Mouse (Mus musculus) liver, embryonic 11.5 days (tissue): ENCODE results near the gene Hoxa6. TPM values are rescaled to one million over a fixed set of nuclear protein-coding genes. Genes with fewer than 3 reads are reported as not detected.

Experiments
- ATAC-seq: fragments of 200-750 bp; cut with Nextera tagmentation; replicated peaks from 2 replicates; pipeline ENCODE4 v1.8.0; 2017; ENCODE audit warnings: moderate number of reproducible peaks, mild to moderate bottlenecking, moderate TSS enrichment, moderate library complexity; ENCODE audit not compliant: low FRiP score
- DNase-seq: peaks from one replicate; pipeline ENCODE4 v3.0.0-alpha.2; 2017; ENCODE audit warnings: low spot score
- H3K27ac ChIP-seq: fragments of 300-500 bp; sonication (generic); 2 replicates; pipeline ENCODE4 v1.5.1; 2014; ENCODE audit warnings: mild to moderate bottlenecking, low read depth, low read length, control low read depth
- H3K27me3 ChIP-seq: fragments of 300-500 bp; sonication (generic); replicated peaks from 2 replicates; pipeline ENCODE4 v1.6.1; 2014; ENCODE audit warnings: low read length, mixed read lengths; ENCODE audit not compliant: control insufficient read depth, insufficient read depth
- H3K36me3 ChIP-seq: fragments of 300-500 bp; sonication (generic); 2 replicates; pipeline ENCODE4 v1.6.1; 2014; ENCODE audit warnings: mild to moderate bottlenecking, low read length, moderate library complexity, mixed read lengths; ENCODE audit not compliant: control insufficient read depth, insufficient read depth
- H3K4me1 ChIP-seq: fragments of 300-500 bp; sonication (generic); replicated peaks from 2 replicates; pipeline ENCODE4 v1.6.1; 2014; ENCODE audit warnings: low read length, mixed read lengths; ENCODE audit not compliant: control insufficient read depth, insufficient read depth
- H3K4me2 ChIP-seq: fragments of 300-500 bp; sonication (generic); 2 replicates; pipeline ENCODE4 v1.6.1; 2014; ENCODE audit warnings: mild to moderate bottlenecking, control low read depth, moderate library complexity
- H3K4me3 ChIP-seq: fragments of 300-500 bp; sonication (generic); 2 replicates; pipeline ENCODE4 v1.5.1; 2014; ENCODE audit warnings: low read depth, low read length, control low read depth
- H3K9ac ChIP-seq: fragments of 300-500 bp; sonication (generic); 2 replicates; pipeline ENCODE4 v1.6.1; 2014; ENCODE audit warnings: low read depth, low read length, control low read depth
- H3K9me3 ChIP-seq: fragments of 300-500 bp; sonication (generic); 2 replicates; pipeline ENCODE4 v1.6.1; 2016; ENCODE audit warnings: low read length, inconsistent platforms, mixed read lengths; ENCODE audit not compliant: control insufficient read depth
- WGBS: fragments of 180-500 bp; shearing (Covaris S2); extraction: QIAGEN DNeasy Blood & Tissue Kit; methylation state at CpG from one replicate; pipeline ENCODE4 v1.1.7; 2014; 5-methylcytosine and 5-hydroxymethylcytosine counted together
- polyA plus RNA-seq: library from polyadenylated mRNA; unstranded; fragments of >200 nt; fragmentation: Nextera tagmentation; extraction: Ambion mirVana; gene quantifications from 2 replicates; pipeline ENCODE4 v1.2.1, GENCODE M21; 2014

Gene Hoxa6
- polyA plus RNA-seq, 1 experiment from 2014 or later = 0.45 TPM

DNA sequence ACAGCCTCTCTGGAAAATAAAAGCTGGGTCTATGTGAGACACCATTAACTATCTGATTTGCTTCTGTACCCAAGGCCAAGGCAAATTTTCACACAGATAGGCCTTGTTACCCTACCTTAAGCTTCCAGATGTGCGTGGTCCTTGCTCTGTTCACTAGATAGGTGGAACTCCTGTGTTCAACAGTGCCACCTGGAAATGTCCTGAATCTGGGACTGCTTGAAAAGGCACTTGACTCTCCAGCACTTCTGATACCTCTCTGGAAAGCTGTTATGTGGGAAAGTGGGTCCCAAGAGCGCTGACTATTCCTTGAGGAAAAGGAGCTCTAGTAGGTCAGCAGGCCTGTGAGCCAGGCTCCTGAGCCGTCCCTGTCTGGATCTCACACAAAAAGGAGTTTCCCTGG lies 28.3 kb upstream of the Hoxa6 start:
- peaks cover 98% of the 10 kb centered on the region for H3K27me3 ChIP-seq
- H3K36me3 ChIP-seq = no peaks in the 10 kb centered on the region
- DNase-seq (no peak), ATAC-seq (no peak)
- H3K4me3 ChIP-seq = no peak overlapping the region
- H3K4me2 ChIP-seq = no peak overlapping the region
- no peaks in the 10 kb centered on the region for H3K9me3 ChIP-seq
- no peak overlapping the region for H3K9ac ChIP-seq
- H3K4me1 ChIP-seq = no peaks in the 10 kb centered on the region
- H3K27ac ChIP-seq = no peak overlapping the region
- 11% methylated on average over 3 of the region's 3 CpGs for WGBS

DNA sequence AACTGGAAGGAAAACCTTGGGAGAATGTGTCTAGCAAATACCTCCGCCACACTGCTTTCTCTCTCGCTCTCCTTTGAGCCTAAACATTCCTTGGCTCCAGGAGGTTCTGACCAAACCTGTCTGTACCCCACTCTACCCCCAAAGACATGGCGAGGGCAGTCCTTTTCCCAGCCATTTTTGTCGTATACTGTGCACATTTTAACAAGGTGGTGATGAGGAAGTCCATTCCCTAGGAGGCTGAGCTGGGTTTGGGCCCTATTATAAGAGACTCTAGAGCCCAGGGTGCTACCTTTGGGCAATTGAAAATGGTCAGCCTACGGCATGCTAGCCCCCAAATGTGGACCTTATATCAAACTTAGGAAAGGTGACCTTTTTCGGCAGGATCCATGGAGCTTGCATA lies 27.3 kb upstream of the Hoxa6 start:
- Histone ChIP-seq H3K9ac (no peak overlapping the region), H3K4me3 (no peak overlapping the region), H3K27ac (no peak overlapping the region), H3K4me1 (no peaks in the 10 kb centered on the region), H3K4me2 (no peak overlapping the region), H3K9me3 (no peaks in the 10 kb centered on the region), H3K27me3 (peaks cover 96% of the 10 kb centered on the region), H3K36me3 (no peaks in the 10 kb centered on the region)
- no peak for ATAC-seq
- no peak for DNase-seq
- 23% methylated on average over 6 of the region's 6 CpGs for WGBS

DNA sequence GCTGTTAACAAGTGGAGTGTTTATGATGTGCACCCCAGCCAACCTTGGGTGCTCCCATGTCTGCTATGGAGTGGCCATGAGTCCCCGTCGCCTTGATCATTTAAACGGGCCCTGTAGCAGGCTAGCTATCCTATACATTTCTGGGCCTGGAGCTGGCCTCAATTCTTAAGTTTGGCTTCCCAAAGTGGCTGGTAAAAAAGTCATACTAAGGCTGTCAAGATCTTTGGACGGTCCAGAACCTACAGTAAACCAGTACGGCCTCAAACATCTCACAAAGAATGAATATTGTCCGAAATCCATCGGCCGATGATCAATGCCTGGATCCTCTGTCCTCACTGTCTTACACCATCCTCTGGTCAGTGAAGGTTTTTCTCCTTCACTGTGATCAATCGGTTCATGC lies 26.7 kb upstream of the Hoxa6 start:
- Histone ChIP-seq H3K4me1 (no peaks in the 10 kb centered on the region), H3K4me2 (no peak overlapping the region), H3K27me3 (peaks cover 96% of the 10 kb centered on the region), H3K9ac (no peak overlapping the region), H3K36me3 (no peaks in the 10 kb centered on the region), H3K4me3 (no peak overlapping the region), H3K9me3 (no peaks in the 10 kb centered on the region), H3K27ac (no peak overlapping the region)
- no peak for ATAC-seq
- WGBS = 29% methylated on average over 9 of the region's 9 CpGs
- DNase-seq = no peak

DNA sequence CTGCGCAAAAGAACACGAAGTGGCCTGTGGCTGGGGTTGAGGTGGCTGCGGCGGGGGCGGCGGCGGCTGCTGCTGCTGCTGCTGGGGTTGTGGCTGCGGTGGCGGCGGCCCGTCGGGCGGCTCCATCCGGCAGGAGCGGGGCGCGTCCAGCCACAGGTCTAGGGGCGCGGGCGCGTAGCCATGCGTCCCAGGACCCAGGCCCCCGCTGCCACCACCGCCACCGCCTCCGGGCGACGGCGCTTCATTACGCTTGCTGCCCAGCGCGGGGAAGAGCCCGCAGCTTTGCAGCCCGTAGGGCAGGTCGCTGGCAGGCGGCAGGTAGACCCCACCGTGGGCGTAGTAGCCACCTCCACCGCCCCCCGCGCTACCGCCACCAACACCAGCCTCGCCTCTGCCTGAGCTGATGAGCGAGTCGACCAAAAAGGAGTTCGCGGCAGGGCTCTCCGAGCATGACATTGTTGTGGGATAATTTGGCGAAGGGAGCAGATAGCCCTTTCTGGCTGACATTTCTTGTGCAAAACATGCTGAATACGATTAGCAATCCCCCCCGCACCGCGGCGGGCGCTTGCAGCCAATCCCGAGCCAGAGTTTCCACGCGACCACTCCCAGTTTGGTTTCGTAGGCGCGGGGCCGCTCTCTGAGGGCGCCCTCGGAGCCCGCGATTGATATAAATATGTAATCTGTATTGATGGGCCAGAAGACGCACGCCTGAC lies 26.1 kb upstream of the Hoxa6 start:
- WGBS = 2% methylated on average over 67 of the region's 68 CpGs
- Histone ChIP-seq H3K9ac (no peak overlapping the region), H3K36me3 (no peaks in the 10 kb centered on the region), H3K4me3 (peak overlapping the region; percentile 26), H3K4me1 (no peaks in the 10 kb centered on the region), H3K4me2 (no peak overlapping the region), H3K27me3 (peaks cover 96% of the 10 kb centered on the region), H3K9me3 (no peaks in the 10 kb centered on the region), H3K27ac (no peak overlapping the region)
- ATAC-seq = no peak
- no peak for DNase-seq

DNA sequence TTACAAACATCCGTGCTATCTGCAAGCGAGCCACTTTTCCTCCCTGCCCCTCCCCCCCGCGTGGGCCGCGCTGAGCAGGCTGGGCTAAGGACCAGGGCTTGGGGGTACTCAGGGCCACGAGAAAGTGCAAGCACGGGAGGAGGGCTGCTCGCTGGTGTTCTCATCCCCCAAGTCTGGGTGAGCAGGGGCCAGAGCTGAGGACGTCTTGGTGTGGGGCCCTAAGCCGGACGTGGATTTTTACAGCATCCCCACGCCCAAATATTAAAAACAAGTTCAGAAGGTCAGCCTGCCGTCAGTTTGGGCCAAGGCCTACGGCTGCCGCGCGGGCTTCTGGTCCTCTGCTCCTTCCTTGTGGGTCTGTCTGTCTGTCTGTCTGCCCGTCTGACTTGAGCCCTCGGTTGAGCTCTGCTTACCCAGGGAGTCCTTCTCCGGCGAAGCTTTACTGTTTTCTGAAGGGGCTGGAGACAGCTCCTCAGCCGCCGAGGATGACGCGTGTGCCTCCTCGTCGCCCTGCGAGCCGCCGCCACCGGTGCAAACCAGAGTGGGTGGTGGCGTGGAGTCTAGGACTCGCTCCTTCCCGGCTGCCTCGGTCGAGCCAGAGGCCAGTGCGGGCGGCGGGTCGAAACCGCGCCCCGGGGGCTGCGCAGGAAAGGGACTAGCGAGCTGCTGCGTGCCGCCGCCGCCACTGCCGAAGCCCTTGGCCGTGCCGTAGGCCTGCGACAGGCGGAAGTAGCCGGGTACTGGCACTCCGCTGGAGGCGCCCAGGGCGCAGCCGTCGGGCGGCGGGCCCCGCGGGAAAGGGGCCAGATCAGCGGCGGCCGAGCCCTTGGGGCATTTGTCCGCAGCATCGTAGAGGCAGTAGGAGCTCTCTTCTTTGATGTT lies 25.3 kb upstream of the Hoxa6 start:
- Histone ChIP-seq H3K9me3 (no peaks in the 10 kb centered on the region), H3K27ac (no peak overlapping the region), H3K4me1 (no peaks in the 10 kb centered on the region), H3K4me3 (peak overlapping the region; percentile 26), H3K27me3 (peaks cover 98% of the 10 kb centered on the region), H3K4me2 (no peak overlapping the region), H3K36me3 (no peaks in the 10 kb centered on the region), H3K9ac (no peak overlapping the region)
- no peak for ATAC-seq
- 2% methylated on average over 70 of the region's 70 CpGs for WGBS
- no peak for DNase-seq

DNA sequence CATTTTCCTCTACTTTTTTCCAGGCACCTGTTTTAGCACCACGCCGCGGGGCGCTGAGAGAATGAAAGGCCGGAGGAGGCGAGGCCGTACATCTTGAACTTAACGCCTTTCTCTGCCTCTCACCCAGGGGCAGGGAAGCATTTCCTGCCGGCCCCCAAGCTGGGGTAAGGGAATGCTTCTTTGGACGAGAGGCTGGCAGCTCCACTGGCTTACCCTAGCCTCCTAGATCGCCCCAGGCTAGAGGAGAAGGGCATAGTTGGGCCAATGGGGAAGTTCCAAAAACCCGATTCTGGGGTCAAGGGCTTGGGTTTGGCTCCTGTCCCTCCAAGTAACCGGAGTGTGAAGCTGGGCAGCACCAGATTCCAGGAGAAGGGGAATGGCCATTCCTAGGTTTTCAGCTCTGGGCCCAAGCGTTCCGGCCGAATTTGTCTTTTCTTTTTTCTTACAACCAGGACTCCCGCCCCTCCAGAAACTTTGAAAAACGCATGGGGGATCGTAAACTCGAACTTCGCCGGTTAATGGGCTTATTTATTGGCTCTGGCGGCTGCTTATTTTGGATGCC lies 24.5 kb upstream of the Hoxa6 start:
- H3K27ac ChIP-seq = no peak overlapping the region
- no peak for ATAC-seq
- H3K36me3 ChIP-seq = no peaks in the 10 kb centered on the region
- no peaks in the 10 kb centered on the region for H3K4me1 ChIP-seq
- H3K27me3 ChIP-seq = peaks cover 96% of the 10 kb centered on the region
- H3K9me3 ChIP-seq = no peaks in the 10 kb centered on the region
- no peak overlapping the region; the same call in 1 of the 2 replicates for H3K4me2 ChIP-seq
- no peak for DNase-seq
- H3K4me3 ChIP-seq = no peak overlapping the region
- H3K9ac ChIP-seq = no peak overlapping the region
- WGBS = 3% methylated on average over 23 of the region's 23 CpGs

DNA sequence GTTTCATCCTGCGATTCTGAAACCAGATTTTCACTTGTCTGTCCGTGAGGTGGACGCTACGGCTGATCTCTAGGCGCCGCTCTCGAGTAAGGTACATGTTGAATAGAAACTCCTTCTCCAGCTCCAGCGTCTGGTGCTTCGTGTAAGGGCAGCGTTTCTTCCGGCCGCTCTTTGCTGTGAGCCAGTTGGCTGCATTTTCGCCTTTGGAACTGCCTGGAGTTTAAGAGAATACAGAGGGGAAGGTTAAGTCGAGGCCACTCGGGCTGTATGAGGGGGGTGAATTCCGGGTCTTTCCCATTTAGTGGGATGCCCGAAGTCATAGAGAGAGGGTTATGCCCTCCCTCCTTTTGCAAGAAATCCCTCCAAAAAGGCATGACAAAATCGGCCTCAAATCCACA lies 24.0 kb upstream of the Hoxa6 start:
- no peaks in the 10 kb centered on the region for H3K9me3 ChIP-seq
- H3K4me2 ChIP-seq = peak overlapping the region; percentile 23; the same call in 1 of the 2 replicates
- H3K4me3 ChIP-seq = 0 out of 2 replicates have a peak overlapping the region, but pooled peaks have one; percentile 1
- H3K27me3 ChIP-seq = peaks cover 96% of the 10 kb centered on the region
- H3K27ac ChIP-seq = no peak overlapping the region
- H3K4me1 ChIP-seq = no peaks in the 10 kb centered on the region
- H3K9ac ChIP-seq = no peak overlapping the region
- WGBS = 1% methylated on average over 18 of the region's 18 CpGs
- no peaks in the 10 kb centered on the region for H3K36me3 ChIP-seq
- ATAC-seq (no peak), DNase-seq (no peak)

DNA sequence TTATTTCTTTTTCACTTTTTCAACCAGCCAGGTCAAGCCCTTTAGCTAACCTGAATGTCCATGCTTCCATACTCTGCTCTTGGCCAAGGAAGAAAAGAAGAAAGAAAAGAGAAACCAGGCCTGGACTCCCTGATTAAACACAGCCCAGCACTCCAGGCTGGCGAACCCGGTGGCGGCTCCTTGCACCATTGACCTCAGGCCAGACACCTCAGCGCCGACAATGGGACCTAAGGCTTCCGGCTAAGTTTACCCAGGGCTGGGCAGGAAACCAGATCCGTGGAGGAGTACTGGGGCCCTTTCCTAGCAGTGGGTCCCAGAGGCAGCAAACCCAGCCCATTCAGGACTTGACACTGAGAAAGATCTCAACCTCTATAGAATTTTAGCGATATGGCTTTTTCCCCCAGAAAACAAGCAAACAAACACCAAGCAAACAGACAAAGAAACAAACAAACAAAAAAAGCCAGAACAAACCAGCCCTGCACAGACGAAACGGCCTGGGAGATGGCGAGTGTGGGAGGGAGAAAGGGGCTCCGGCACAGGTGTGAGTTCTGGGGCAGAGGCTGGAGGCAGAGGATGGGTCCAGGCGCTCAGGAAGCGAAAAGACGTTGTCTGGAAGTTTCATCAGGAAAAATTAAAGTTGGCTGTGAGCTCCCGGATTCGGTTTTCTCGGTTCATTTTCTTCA lies 23.5 kb upstream of the Hoxa6 start:
- no peak overlapping the region for H3K9ac ChIP-seq
- no peaks in the 10 kb centered on the region for H3K9me3 ChIP-seq
- no peak for DNase-seq
- no peaks in the 10 kb centered on the region for H3K4me1 ChIP-seq
- no peaks in the 10 kb centered on the region for H3K36me3 ChIP-seq
- 2% methylated on average over 18 of the region's 18 CpGs for WGBS
- ATAC-seq = no peak
- H3K27me3 ChIP-seq = peaks cover 96% of the 10 kb centered on the region
- no peak overlapping the region for H3K27ac ChIP-seq
- H3K4me2 ChIP-seq = no peak overlapping the region; the same call in 1 of the 2 replicates
- H3K4me3 ChIP-seq = 0 out of 2 replicates have a peak overlapping the region, but pooled peaks have one; percentile 1
